Mouse (Mus musculus): ENCODE measurements around the gene Zcchc12.

- TF ChIP-seq CTCF (IDR thresholded peaks at IDR 0.05; ENCODE audit: low read depth, low read length): no peak
- no peak for TF ChIP-seq EP300 (IDR thresholded peaks at IDR 0.05; ENCODE audit: insufficient read depth, low read depth, low read length)
Measured at GRCm38 (mm10) chrX:36156677-36157076, 39.0 kb upstream of the Zcchc12 start.
